Mouse (Mus musculus) hindbrain, embryonic 13.5 days (tissue): ENCODE data around the gene Gngt2. TPM values are rescaled to one million over a fixed set of nuclear protein-coding genes. Genes with fewer than 3 reads are reported as not detected.

Experiments
- ATAC-seq: fragments of 200-750 bp; cut with Nextera tagmentation; 2 replicates; pipeline ENCODE4 v1.8.0; 2017; ENCODE audit warnings: moderate TSS enrichment; ENCODE audit not compliant: low FRiP score
- H3K27ac ChIP-seq: fragments of 300-500 bp; sonication (generic); 2 replicates; pipeline ENCODE4 v1.5.1; 2015; ENCODE audit warnings: inconsistent platforms, mild to moderate bottlenecking, moderate library complexity
- H3K27me3 ChIP-seq: fragments of 300-500 bp; sonication (generic); 2 replicates; pipeline ENCODE4 v1.6.1; 2015; ENCODE audit warnings: mild to moderate bottlenecking, inconsistent platforms
- H3K36me3 ChIP-seq: fragments of 300-500 bp; sonication (generic); 2 replicates; pipeline ENCODE4 v1.6.1; 2015; ENCODE audit warnings: mild to moderate bottlenecking, inconsistent platforms
- H3K4me1 ChIP-seq: fragments of 300-500 bp; sonication (generic); replicated peaks from 2 replicates; pipeline ENCODE4 v1.6.1; 2015; ENCODE audit warnings: inconsistent platforms
- H3K4me2 ChIP-seq: fragments of 300-500 bp; sonication (generic); 2 replicates; pipeline ENCODE4 v1.6.1; 2015; ENCODE audit warnings: inconsistent platforms, mild to moderate bottlenecking, moderate library complexity
- H3K4me3 ChIP-seq: fragments of 300-500 bp; sonication (generic); 2 replicates; pipeline ENCODE4 v1.5.1; 2015; ENCODE audit warnings: mild to moderate bottlenecking, inconsistent platforms
- H3K9ac ChIP-seq: fragments of 300-500 bp; sonication (generic); 2 replicates; pipeline ENCODE4 v1.6.1; 2015; ENCODE audit warnings: mild to moderate bottlenecking, inconsistent platforms
- H3K9me3 ChIP-seq: fragments of 300-500 bp; sonication (generic); 2 replicates; pipeline ENCODE4 v1.6.1; 2016; ENCODE audit warnings: inconsistent platforms
- WGBS: fragments of 180-500 bp; shearing (Covaris S2); methylation state at CpG from one replicate; pipeline ENCODE4 v1.1.7; 2015; 5-methylcytosine and 5-hydroxymethylcytosine counted together
- polyA plus RNA-seq: library from polyadenylated mRNA; unstranded; fragments of >200 nt; fragmentation: Nextera tagmentation; extraction: Ambion mirVana; gene quantifications from 2 replicates; pipeline ENCODE4 v1.2.1, GENCODE M21; 2015

Gngt2 gene
- 4.1 and 4.8 TPM in 2 replicates for polyA plus RNA-seq

- H3K27ac ChIP-seq = no peak within 1 kb of the TSS
- H3K36me3 ChIP-seq = no peaks in the 10 kb centered on the region
- 70% methylated on average over 10 of the region's 10 CpGs for WGBS
- H3K4me1 ChIP-seq = peaks cover 32% of the 10 kb centered on the region
- H3K4me3 ChIP-seq = no peak within 1 kb of the TSS
- H3K27me3 ChIP-seq = peaks cover 77% of the 10 kb centered on the region
- H3K9me3 ChIP-seq = no peaks in the 10 kb centered on the region
- no peak within 1 kb of the TSS for H3K9ac ChIP-seq
- ATAC-seq = no peak
- no peak within 1 kb of the TSS for H3K4me2 ChIP-seq
Measured at GRCm38 (mm10) chr11:95837059-95837458, at the start of gene Gngt2. Gngt2 (plus strand) TSS chr11:95837216.

DNA sequence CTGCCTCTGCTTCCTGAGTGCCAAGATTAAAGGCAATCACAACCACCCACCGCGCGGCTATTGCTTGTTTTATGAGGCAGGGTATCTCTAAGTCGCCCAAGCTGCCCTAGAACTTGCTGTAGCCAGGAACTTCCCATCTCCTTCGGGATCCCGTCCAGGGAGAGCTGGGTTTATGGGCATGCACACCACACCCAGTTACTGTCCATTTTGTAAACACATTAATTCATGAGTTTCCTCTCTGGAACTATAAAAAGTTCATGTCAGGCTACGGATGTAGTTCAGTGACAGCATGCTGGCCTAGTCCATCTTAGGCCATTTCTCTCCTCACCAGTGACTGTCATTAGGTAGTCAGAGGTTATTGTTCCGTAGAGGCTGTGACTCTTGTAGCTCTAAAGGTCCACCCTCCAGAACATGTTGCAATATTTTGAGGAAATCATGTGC lies 47.5 kb upstream of the Gngt2 start:
- no peak overlapping the region for H3K4me2 ChIP-seq
- no peak overlapping the region for H3K27ac ChIP-seq
- H3K27me3 ChIP-seq = no peaks in the 10 kb centered on the region
- no peak overlapping the region for H3K9ac ChIP-seq
- no peak for ATAC-seq
- H3K36me3 ChIP-seq = no peaks in the 10 kb centered on the region
- no peaks in the 10 kb centered on the region for H3K9me3 ChIP-seq
- no peak overlapping the region for H3K4me3 ChIP-seq
- WGBS = 91% methylated on average over 8 of the region's 8 CpGs
- H3K4me1 ChIP-seq = no peaks in the 10 kb centered on the region

DNA sequence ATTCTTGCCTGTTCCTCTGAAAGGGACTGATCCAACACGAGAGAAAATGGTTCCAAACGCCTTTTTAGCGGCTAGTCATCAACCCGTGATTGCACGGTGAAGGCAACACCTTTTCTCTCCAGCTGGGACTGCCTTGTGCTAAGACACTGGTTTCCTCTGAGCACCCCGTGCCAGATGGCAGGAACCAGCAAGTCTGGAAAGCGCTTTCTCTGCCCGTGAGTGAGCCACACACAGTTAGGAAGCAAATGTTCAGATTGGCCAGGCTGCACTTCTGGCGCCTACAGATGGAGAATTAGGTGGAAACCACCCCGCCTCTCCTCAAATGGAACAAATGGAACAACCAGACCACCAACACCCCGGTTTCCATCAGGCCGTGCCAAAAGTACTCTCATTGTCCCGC lies 45.2 kb upstream of the Gngt2 start:
- no peaks in the 10 kb centered on the region for H3K36me3 ChIP-seq
- peaks cover 5% of the 10 kb centered on the region for H3K4me1 ChIP-seq
- H3K4me2 ChIP-seq = no peak overlapping the region
- no peak overlapping the region for H3K9ac ChIP-seq
- H3K27me3 ChIP-seq = peaks cover 13% of the 10 kb centered on the region
- no peak for ATAC-seq
- 86% methylated on average over 13 of the region's 13 CpGs for WGBS
- no peak overlapping the region for H3K4me3 ChIP-seq
- no peak overlapping the region for H3K27ac ChIP-seq
- H3K9me3 ChIP-seq = no peaks in the 10 kb centered on the region

DNA sequence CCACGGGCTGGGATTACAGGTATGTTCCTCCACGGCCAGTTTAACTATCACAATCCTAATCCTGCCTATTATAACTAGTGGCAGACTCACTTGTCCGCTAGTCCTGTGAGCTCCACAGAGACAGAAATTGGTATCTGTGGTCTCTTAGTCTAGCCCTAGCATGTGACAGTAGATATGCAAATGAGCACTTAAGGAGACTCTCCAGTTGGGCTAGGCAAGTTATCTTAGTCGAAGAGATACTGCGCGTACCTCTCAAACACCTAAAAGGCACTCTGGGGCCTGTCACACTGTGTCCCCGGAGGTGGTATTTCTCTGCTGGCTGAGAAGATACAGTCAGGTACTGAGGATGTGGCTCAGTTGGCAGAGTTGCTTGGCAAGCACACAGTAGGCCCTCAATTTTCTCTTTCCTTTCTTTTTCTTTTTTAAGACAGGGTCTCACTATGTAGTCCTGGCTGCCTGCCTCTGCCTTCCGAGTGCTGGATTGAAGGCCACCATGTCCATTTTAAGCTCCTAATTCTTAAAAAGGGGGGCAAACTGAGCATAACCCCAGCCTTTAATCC lies 44.0 kb upstream of the Gngt2 start:
- no peaks in the 10 kb centered on the region for H3K36me3 ChIP-seq
- no peaks in the 10 kb centered on the region for H3K9me3 ChIP-seq
- peaks cover 9% of the 10 kb centered on the region for H3K4me1 ChIP-seq
- no peak overlapping the region for H3K4me2 ChIP-seq
- peaks cover 22% of the 10 kb centered on the region for H3K27me3 ChIP-seq
- ATAC-seq = no peak
- no peak overlapping the region for H3K27ac ChIP-seq
- H3K4me3 ChIP-seq = no peak overlapping the region
- WGBS = 94% methylated on average over 8 of the region's 8 CpGs
- no peak overlapping the region for H3K9ac ChIP-seq

DNA sequence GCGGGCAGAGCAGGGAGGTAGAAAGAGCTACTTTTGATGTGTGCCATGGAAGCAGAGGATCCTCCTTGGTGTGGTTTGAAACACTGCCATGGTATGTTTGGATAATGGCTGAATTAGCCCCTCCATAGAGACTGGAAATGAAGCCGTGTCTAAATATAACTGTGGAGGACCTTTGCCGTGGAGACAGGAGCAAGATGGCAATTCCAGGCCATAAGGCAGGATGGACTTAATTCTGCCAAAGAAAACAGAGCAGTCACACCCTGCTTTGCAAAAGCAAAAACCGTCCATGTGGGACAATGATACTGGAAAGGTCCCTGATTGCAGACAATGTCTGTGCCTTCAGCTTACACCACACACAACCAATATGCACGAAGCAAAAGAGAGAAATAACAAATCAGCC lies 42.8 kb upstream of the Gngt2 start:
- Histone ChIP-seq H3K27ac (no peak overlapping the region), H3K9me3 (no peaks in the 10 kb centered on the region), H3K4me2 (no peak overlapping the region), H3K4me3 (no peak overlapping the region), H3K36me3 (no peaks in the 10 kb centered on the region), H3K4me1 (peaks cover 9% of the 10 kb centered on the region), H3K9ac (no peak overlapping the region), H3K27me3 (peaks cover 22% of the 10 kb centered on the region)
- no peak for ATAC-seq
- 79% methylated on average over 5 of the region's 5 CpGs for WGBS

- Histone ChIP-seq H3K4me2 (no peak overlapping the region), H3K4me3 (no peak overlapping the region), H3K36me3 (no peaks in the 10 kb centered on the region), H3K9ac (no peak overlapping the region), H3K4me1 (peaks cover 9% of the 10 kb centered on the region), H3K27ac (no peak overlapping the region), H3K27me3 (peaks cover 22% of the 10 kb centered on the region), H3K9me3 (no peaks in the 10 kb centered on the region)
- ATAC-seq = no peak
- WGBS = 77% methylated on average over 5 of the region's 5 CpGs
Measured at GRCm38 (mm10) chr11:95795582-95795981, 41.4 kb upstream of the Gngt2 start.

- no peak overlapping the region for H3K4me2 ChIP-seq
- H3K27me3 ChIP-seq = no peaks in the 10 kb centered on the region
- WGBS = 79% methylated on average over 5 of the region's 5 CpGs
- H3K4me1 ChIP-seq = 0 out of 2 replicates have a peak, but pooled peaks cover 3% of the 10 kb centered on the region
- H3K9me3 ChIP-seq = no peaks in the 10 kb centered on the region
- no peak for ATAC-seq
- no peak overlapping the region for H3K4me3 ChIP-seq
- no peaks in the 10 kb centered on the region for H3K36me3 ChIP-seq
- no peak overlapping the region for H3K9ac ChIP-seq
- H3K27ac ChIP-seq = no peak overlapping the region
Measured at GRCm38 (mm10) chr11:95805010-95805409, 32.0 kb upstream of the Gngt2 start.

- Histone ChIP-seq H3K4me2 (no peak overlapping the region), H3K36me3 (no peaks in the 10 kb centered on the region), H3K27me3 (no peaks in the 10 kb centered on the region), H3K27ac (no peak overlapping the region), H3K4me3 (no peak overlapping the region), H3K9ac (no peak overlapping the region), H3K9me3 (no peaks in the 10 kb centered on the region), H3K4me1 (0 out of 2 replicates have a peak, but pooled peaks cover 3% of the 10 kb centered on the region)
- no peak for ATAC-seq
- 60% methylated on average over 3 of the region's 3 CpGs for WGBS
Measured at GRCm38 (mm10) chr11:95805527-95805926, 31.5 kb upstream of the Gngt2 start.

DNA sequence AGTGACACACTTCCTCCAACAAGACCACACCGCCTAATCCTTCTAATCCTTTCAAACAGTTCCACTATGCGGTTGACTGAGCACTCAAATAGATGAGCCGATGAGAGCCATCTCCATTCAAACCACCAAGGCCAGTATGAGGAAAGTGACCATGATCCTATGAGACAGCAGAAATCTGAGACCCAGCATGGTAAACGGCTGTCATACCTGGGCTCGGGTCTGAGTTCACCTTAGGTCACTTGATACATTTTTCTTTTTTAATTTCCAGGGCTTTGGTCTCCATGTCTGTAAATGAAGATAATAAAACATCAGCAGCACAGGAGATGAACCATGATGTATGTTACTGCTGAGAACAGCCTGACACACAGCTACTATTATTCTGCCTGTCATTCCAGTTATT lies 29.1 kb upstream of the Gngt2 start:
- no peak overlapping the region for H3K9ac ChIP-seq
- 0 out of 2 replicates have a peak, but pooled peaks cover 3% of the 10 kb centered on the region for H3K4me1 ChIP-seq
- no peak overlapping the region for H3K27ac ChIP-seq
- WGBS = 98% methylated on average over 5 of the region's 5 CpGs
- no peak for ATAC-seq
- H3K27me3 ChIP-seq = no peaks in the 10 kb centered on the region
- H3K36me3 ChIP-seq = no peaks in the 10 kb centered on the region
- no peaks in the 10 kb centered on the region for H3K9me3 ChIP-seq
- H3K4me2 ChIP-seq = no peak overlapping the region
- no peak overlapping the region for H3K4me3 ChIP-seq

- no peak overlapping the region for H3K4me3 ChIP-seq
- 0 out of 2 replicates have a peak, but pooled peaks cover 3% of the 10 kb centered on the region for H3K4me1 ChIP-seq
- H3K27ac ChIP-seq = no peak overlapping the region
- H3K36me3 ChIP-seq = no peaks in the 10 kb centered on the region
- ATAC-seq = no peak
- H3K9me3 ChIP-seq = no peaks in the 10 kb centered on the region
- H3K4me2 ChIP-seq = no peak overlapping the region
- H3K27me3 ChIP-seq = no peaks in the 10 kb centered on the region
- WGBS = 76% methylated on average over 5 of the region's 5 CpGs
- no peak overlapping the region for H3K9ac ChIP-seq
Measured at GRCm38 (mm10) chr11:95808448-95809011, 28.5 kb upstream of the Gngt2 start.

DNA sequence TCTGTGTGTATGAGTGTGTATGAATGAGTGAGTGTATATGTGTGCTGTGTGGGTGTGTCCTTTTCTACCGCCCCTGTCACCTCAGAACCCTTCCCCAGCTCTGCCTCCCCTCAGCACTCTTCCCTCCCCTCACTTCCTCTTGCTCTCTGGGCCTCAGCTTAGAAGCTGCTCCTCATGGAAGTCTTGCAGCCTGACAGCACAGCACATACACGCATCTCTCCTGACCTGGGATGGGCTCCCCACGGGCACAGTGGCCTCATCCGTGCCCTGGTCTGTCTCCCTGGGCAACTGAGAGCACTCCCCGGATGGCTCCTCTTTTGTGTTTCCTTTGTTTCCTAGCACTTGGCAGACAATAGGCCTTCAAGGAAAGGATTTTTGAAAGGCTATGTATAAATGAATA lies 27.4 kb upstream of the Gngt2 start:
- H3K4me3 ChIP-seq = no peak overlapping the region
- H3K9me3 ChIP-seq = no peaks in the 10 kb centered on the region
- H3K27me3 ChIP-seq = no peaks in the 10 kb centered on the region
- no peak overlapping the region for H3K27ac ChIP-seq
- H3K9ac ChIP-seq = no peak overlapping the region
- WGBS = 12% methylated on average over 5 of the region's 5 CpGs
- no peak overlapping the region for H3K4me2 ChIP-seq
- H3K4me1 ChIP-seq = 0 out of 2 replicates have a peak, but pooled peaks cover 3% of the 10 kb centered on the region
- ATAC-seq = no peak
- H3K36me3 ChIP-seq = no peaks in the 10 kb centered on the region

DNA sequence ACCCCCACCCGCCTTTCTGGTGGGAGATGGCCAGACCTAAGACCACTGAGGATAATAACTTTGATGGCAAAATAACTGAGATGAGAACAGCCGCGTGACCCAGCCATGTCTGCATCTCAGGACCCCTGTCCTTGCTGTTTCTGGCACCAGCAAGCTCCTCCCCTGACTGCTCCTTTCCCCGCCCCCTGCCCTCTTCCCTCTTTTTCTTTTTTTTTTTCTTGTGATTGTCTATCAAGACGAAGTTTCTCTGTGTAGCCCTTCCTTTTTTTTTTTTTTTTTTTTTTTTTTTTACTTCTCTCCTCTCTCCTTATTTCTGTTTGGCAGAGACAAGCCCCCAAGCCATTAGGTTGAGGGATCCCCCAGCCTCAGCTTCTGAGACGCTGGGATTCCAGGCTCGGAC lies 26.2 kb upstream of the Gngt2 start:
- no peak overlapping the region for H3K9ac ChIP-seq
- H3K4me3 ChIP-seq = no peak overlapping the region
- H3K9me3 ChIP-seq = no peaks in the 10 kb centered on the region
- H3K4me2 ChIP-seq = no peak overlapping the region
- H3K27me3 ChIP-seq = no peaks in the 10 kb centered on the region
- no peak overlapping the region for H3K27ac ChIP-seq
- WGBS = 69% methylated on average over 7 of the region's 7 CpGs
- H3K36me3 ChIP-seq = no peaks in the 10 kb centered on the region
- 0 out of 2 replicates have a peak, but pooled peaks cover 3% of the 10 kb centered on the region for H3K4me1 ChIP-seq
- ATAC-seq = no peak

GRCm38 (mm10) chr11:95811741-95812140 lies 25.3 kb upstream of the Gngt2 start:
- Histone ChIP-seq H3K9ac (no peak overlapping the region), H3K4me1 (0 out of 2 replicates have a peak, but pooled peaks cover 3% of the 10 kb centered on the region), H3K4me2 (no peak overlapping the region), H3K27ac (no peak overlapping the region), H3K4me3 (no peak overlapping the region), H3K27me3 (no peaks in the 10 kb centered on the region), H3K36me3 (no peaks in the 10 kb centered on the region), H3K9me3 (no peaks in the 10 kb centered on the region)
- WGBS = 86% methylated on average over 6 of the region's 6 CpGs
- no peak for ATAC-seq
